Mouse (Mus musculus): Measurements from ENCODE around the gene Mr1. TPM values are rescaled to one million over a fixed set of nuclear protein-coding genes. Genes with fewer than 3 reads are reported as not detected.

Mr1 gene
- 3.9 TPM for polyA plus RNA-seq (2012; fragmentation: generic; extraction: Trizol)

DNA sequence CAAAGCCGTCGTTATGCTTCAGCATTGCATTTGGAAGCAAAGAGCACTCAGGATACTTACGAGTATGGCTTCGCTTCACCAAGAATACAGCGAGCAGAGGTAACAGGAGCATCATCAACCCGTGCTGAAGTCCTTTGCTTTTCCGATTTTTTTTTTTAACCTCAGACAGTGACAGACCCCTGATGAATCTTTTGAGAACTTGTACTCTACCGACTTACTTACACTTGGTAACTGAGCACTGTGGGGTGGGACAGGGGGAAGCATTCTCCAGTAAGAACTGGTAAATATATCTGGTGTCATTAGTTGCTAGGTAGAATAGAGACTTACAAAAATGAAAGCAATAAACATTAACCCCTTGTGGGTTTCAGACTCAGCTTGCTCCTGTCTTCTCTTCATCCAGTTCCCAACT lies at the start of gene Mr1:
Gene Mr1 (minus strand): TSS at position 243 of the 409 bp plus-strand sequence.
- H3K4me3 ChIP-seq: peak within 1 kb of the TSS; percentile 20
- H3K79me2 ChIP-seq (ENCODE audit: control insufficient read depth, insufficient read depth): no peaks in the 10 kb centered on the region
- TF ChIP-seq POLR2A (IDR thresholded peaks at IDR 0.05; ENCODE audit: insufficient read length, low read depth): no peak
- TF ChIP-seq REST (IDR thresholded peaks at IDR 0.05; ENCODE audit: insufficient read depth, insufficient read length): no peak
- TF ChIP-seq CEBPB (IDR thresholded peaks at IDR 0.05; ENCODE audit: insufficient read depth, poor library complexity, severe bottlenecking): no peak
- TF ChIP-seq MYOG (IDR thresholded peaks at IDR 0.05; ENCODE audit: control insufficient read depth in 1 of 3, insufficient read depth in 1 of 3, insufficient read length in 2 of 3, low read depth in 2 of 3): no peak

DNA sequence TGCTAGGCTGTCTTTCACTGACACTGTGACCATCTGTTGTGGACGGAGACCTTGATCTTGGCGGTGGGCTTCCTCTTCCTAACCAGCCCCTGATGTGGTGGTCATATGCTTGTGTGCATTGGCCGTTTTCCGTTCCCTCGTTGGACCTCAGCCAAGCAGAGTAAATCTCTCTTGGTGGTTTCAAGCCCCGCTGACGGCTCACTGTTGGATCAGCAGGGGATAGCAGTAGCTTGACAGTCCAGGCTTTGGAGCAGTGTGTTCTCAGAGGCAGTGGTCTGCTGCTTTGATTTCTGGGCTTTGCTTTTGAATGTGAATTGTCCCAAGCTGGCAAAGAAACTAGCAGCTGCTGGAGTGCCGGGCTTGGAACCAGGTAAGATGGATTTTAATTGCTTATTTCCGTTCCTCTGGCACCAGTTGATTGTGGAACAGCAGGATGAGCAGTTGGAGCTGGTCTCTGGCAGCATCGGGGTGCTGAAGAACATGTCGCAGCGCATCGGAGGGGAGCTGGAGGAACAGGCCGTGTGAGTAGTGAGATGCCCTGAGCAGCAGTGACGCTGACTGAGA lies 46.3 kb upstream of the Mr1 start:
- Histone ChIP-seq H3K4me3 (no peak overlapping the region), H3K4me2 (ENCODE audit: low read depth) (no peak overlapping the region), H3K79me2 (ENCODE audit: control insufficient read depth, insufficient read depth) (no peaks in the 10 kb centered on the region), H3ac (ENCODE audit: control insufficient read depth, insufficient read length) (no peak overlapping the region), H3K36me3 (ENCODE audit: control insufficient read depth, insufficient read depth) (peaks cover 8% of the 10 kb centered on the region), H3K27me3 (ENCODE audit: control insufficient read depth, insufficient read depth, insufficient read length) (no peaks in the 10 kb centered on the region)
- TF ChIP-seq TCF3 (IDR thresholded peaks at IDR 0.05; ENCODE audit: insufficient read length, low read depth) (no peak), SRF (IDR thresholded peaks at IDR 0.05; ENCODE audit: control insufficient read depth, insufficient read length, low read depth) (no peak), MYOD1 (IDR thresholded peaks at IDR 0.05; ENCODE audit: control insufficient read depth in 1 of 3, insufficient read length in 2 of 3, low read depth in 2 of 3) (no peak), POLR2A (IDR thresholded peaks at IDR 0.05; ENCODE audit: insufficient read length, low read depth) (no peak), E2F4 (IDR thresholded peaks at IDR 0.05; ENCODE audit: insufficient read depth) (no peak), REST (IDR thresholded peaks at IDR 0.05; ENCODE audit: insufficient read depth, insufficient read length) (no peak), POLR2AphosphoS2 (IDR thresholded peaks at IDR 0.05; ENCODE audit: insufficient read length, low read depth) (no peak), CEBPB (IDR thresholded peaks at IDR 0.05; ENCODE audit: insufficient read depth, poor library complexity, severe bottlenecking) (no peak), MAX (IDR thresholded peaks at IDR 0.05; ENCODE audit: low read depth) (no peak), USF1 (IDR thresholded peaks at IDR 0.05; ENCODE audit: low read depth) (no peak), MYOG (IDR thresholded peaks at IDR 0.05; ENCODE audit: control insufficient read depth in 1 of 3, insufficient read depth in 1 of 3, insufficient read length in 2 of 3, low read depth in 2 of 3) (no peak), TCF12 (IDR thresholded peaks at IDR 0.05; ENCODE audit: insufficient read depth, poor library complexity, severe bottlenecking) (no peak)

More for the DNA sequence above, at the start of gene Mr1:
- H3K27me3 ChIP-seq (ENCODE audit: control insufficient read depth, insufficient read depth, insufficient read length): no peaks in the 10 kb centered on the region
- peak within 1 kb of the TSS; percentile 31 for H3ac ChIP-seq (ENCODE audit: control insufficient read depth, insufficient read length)
- H3K36me3 ChIP-seq (ENCODE audit: control insufficient read depth, insufficient read depth): no peaks in the 10 kb centered on the region
- H3K4me2 ChIP-seq (ENCODE audit: low read depth): peak within 1 kb of the TSS; percentile 79

GRCm38 (mm10) chr1:155191671-155192070 lies 45.1 kb upstream of the Mr1 start:
- TF ChIP-seq REST (IDR thresholded peaks at IDR 0.05; ENCODE audit: insufficient read depth, insufficient read length) (no peak), POLR2AphosphoS2 (IDR thresholded peaks at IDR 0.05; ENCODE audit: insufficient read length, low read depth) (no peak), USF1 (IDR thresholded peaks at IDR 0.05; ENCODE audit: low read depth) (no peak), MYOG (IDR thresholded peaks at IDR 0.05; ENCODE audit: control insufficient read depth in 1 of 3, insufficient read depth in 1 of 3, insufficient read length in 2 of 3, low read depth in 2 of 3) (no peak), MAX (IDR thresholded peaks at IDR 0.05; ENCODE audit: low read depth) (no peak), TCF12 (IDR thresholded peaks at IDR 0.05; ENCODE audit: insufficient read depth, poor library complexity, severe bottlenecking) (no peak), TCF3 (IDR thresholded peaks at IDR 0.05; ENCODE audit: insufficient read length, low read depth) (no peak), SRF (IDR thresholded peaks at IDR 0.05; ENCODE audit: control insufficient read depth, insufficient read length, low read depth) (no peak), POLR2A (IDR thresholded peaks at IDR 0.05; ENCODE audit: insufficient read length, low read depth) (no peak), E2F4 (IDR thresholded peaks at IDR 0.05; ENCODE audit: insufficient read depth) (no peak), CEBPB (IDR thresholded peaks at IDR 0.05; ENCODE audit: insufficient read depth, poor library complexity, severe bottlenecking) (no peak), MYOD1 (IDR thresholded peaks at IDR 0.05; ENCODE audit: control insufficient read depth in 1 of 3, insufficient read length in 2 of 3, low read depth in 2 of 3) (no peak)
- Histone ChIP-seq H3ac (ENCODE audit: control insufficient read depth, insufficient read length) (no peak overlapping the region), H3K27me3 (ENCODE audit: control insufficient read depth, insufficient read depth, insufficient read length) (no peaks in the 10 kb centered on the region), H3K79me2 (ENCODE audit: control insufficient read depth, insufficient read depth) (no peaks in the 10 kb centered on the region), H3K36me3 (ENCODE audit: control insufficient read depth, insufficient read depth) (peaks cover 12% of the 10 kb centered on the region), H3K4me3 (no peak overlapping the region), H3K4me2 (ENCODE audit: low read depth) (no peak overlapping the region)

DNA sequence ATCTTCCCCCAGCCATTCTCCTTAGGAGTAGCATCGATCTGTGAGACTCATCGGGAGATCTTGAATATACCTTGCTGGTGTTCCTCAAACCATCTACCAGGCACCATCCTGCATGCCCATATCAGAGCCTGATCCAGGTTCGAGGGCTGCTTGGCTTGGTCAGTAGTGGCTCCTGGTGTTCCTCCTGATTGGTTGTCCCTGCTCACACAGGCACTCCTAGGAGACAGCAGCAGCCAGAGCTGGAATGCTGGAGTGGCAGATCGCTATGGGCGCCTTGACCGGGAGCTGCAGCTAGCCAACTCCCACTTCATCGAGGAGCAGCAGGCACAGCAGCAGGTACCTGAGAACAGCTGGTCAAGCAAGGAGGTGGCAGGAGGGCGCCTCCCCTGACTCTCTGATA lies 44.6 kb upstream of the Mr1 start:
- H3K36me3 ChIP-seq (ENCODE audit: control insufficient read depth, insufficient read depth): peaks cover 12% of the 10 kb centered on the region
- H3K79me2 ChIP-seq (ENCODE audit: control insufficient read depth, insufficient read depth): no peaks in the 10 kb centered on the region
- H3K27me3 ChIP-seq (ENCODE audit: control insufficient read depth, insufficient read depth, insufficient read length): no peaks in the 10 kb centered on the region
- no peak overlapping the region for H3ac ChIP-seq (ENCODE audit: control insufficient read depth, insufficient read length)
- TF ChIP-seq MYOG (IDR thresholded peaks at IDR 0.05; ENCODE audit: control insufficient read depth in 1 of 3, insufficient read depth in 1 of 3, insufficient read length in 2 of 3, low read depth in 2 of 3) (no peak), REST (IDR thresholded peaks at IDR 0.05; ENCODE audit: insufficient read depth, insufficient read length) (no peak), USF1 (IDR thresholded peaks at IDR 0.05; ENCODE audit: low read depth) (no peak), SRF (IDR thresholded peaks at IDR 0.05; ENCODE audit: control insufficient read depth, insufficient read length, low read depth) (no peak), E2F4 (IDR thresholded peaks at IDR 0.05; ENCODE audit: insufficient read depth) (no peak), MYOD1 (IDR thresholded peaks at IDR 0.05; ENCODE audit: control insufficient read depth in 1 of 3, insufficient read length in 2 of 3, low read depth in 2 of 3) (no peak), MAX (IDR thresholded peaks at IDR 0.05; ENCODE audit: low read depth) (no peak), TCF12 (IDR thresholded peaks at IDR 0.05; ENCODE audit: insufficient read depth, poor library complexity, severe bottlenecking) (no peak), TCF3 (IDR thresholded peaks at IDR 0.05; ENCODE audit: insufficient read length, low read depth) (no peak), POLR2A (IDR thresholded peaks at IDR 0.05; ENCODE audit: insufficient read length, low read depth) (no peak), POLR2AphosphoS2 (IDR thresholded peaks at IDR 0.05; ENCODE audit: insufficient read length, low read depth) (no peak), CEBPB (IDR thresholded peaks at IDR 0.05; ENCODE audit: insufficient read depth, poor library complexity, severe bottlenecking) (no peak)
- no peak overlapping the region for H3K4me3 ChIP-seq
- H3K4me2 ChIP-seq (ENCODE audit: low read depth): no peak overlapping the region
